Mouse (Mus musculus) CD4-positive, CD25-positive, alpha-beta regulatory T cell, adult 4 months (primary cell): ENCODE results near the gene Tmem86b. TPM values are rescaled to one million over a fixed set of nuclear protein-coding genes. Genes with fewer than 3 reads are reported as not detected.

Experiments
- ATAC-seq: one replicate; pipeline ENCODE4 v1.8.0; 2017
- polyA plus RNA-seq, 2 experiments: library from polyadenylated mRNA; unstranded; fragments of 100-300 nt; shearing (Covaris generic); gene quantifications; one replicate each; pipeline ENCODE4 v1.2.1; 2017

Gene Tmem86b
- 1 to 10 TPM; 2.9 to 4.2 TPM for polyA plus RNA-seq

GRCm38 (mm10) chr7:4631031-4631430 lies at the start of gene Tmem86b:
Gene Tmem86b (minus strand): TSS chr7:4631422.
- no peak for ATAC-seq

- no peak for ATAC-seq
Measured at GRCm38 (mm10) chr7:4675200-4675599, 44.0 kb upstream of the Tmem86b start.

GRCm38 (mm10) chr7:4674114-4674731 lies 43.0 kb upstream of the Tmem86b start:
- peak; percentile 90 for ATAC-seq

- no peak for ATAC-seq
Measured at GRCm38 (mm10) chr7:4671956-4672355, 40.7 kb upstream of the Tmem86b start.

- no peak for ATAC-seq
Measured at GRCm38 (mm10) chr7:4670655-4671255, 39.5 kb upstream of the Tmem86b start.

- ATAC-seq: no peak
Measured at GRCm38 (mm10) chr7:4669156-4669555, 37.9 kb upstream of the Tmem86b start.

- no peak for ATAC-seq
Measured at GRCm38 (mm10) chr7:4668506-4668905, 37.3 kb upstream of the Tmem86b start.

GRCm38 (mm10) chr7:4666871-4667270 lies 35.6 kb upstream of the Tmem86b start:
- ATAC-seq: no peak

- peak; percentile 13 for ATAC-seq
Measured at GRCm38 (mm10) chr7:4663742-4664141, 32.5 kb upstream of the Tmem86b start.

GRCm38 (mm10) chr7:4663179-4663578 lies 32.0 kb upstream of the Tmem86b start:
- no peak for ATAC-seq

- no peak for ATAC-seq
Measured at GRCm38 (mm10) chr7:4659911-4660443, 28.8 kb upstream of the Tmem86b start.

GRCm38 (mm10) chr7:4658912-4659551 lies 27.8 kb upstream of the Tmem86b start, which contains the start of gene Ppp6r1:
Gene Ppp6r1 (minus strand): TSS chr7:4659019.
- ATAC-seq: peak; percentile 78

- peak; percentile 32 for ATAC-seq
Measured at GRCm38 (mm10) chr7:4658128-4658907, 27.1 kb upstream of the Tmem86b start.

GRCm38 (mm10) chr7:4657521-4658127 lies 26.4 kb upstream of the Tmem86b start:
- ATAC-seq: no peak

- ATAC-seq: no peak
Measured at GRCm38 (mm10) chr7:4656818-4657217, 25.6 kb upstream of the Tmem86b start.

GRCm38 (mm10) chr7:4655916-4656315 lies 24.7 kb upstream of the Tmem86b start:
- ATAC-seq: no peak

GRCm38 (mm10) chr7:4655393-4655792 lies 24.2 kb upstream of the Tmem86b start:
- ATAC-seq: peak; percentile 18

GRCm38 (mm10) chr7:4654221-4654620 lies 23.0 kb upstream of the Tmem86b start:
- no peak for ATAC-seq

GRCm38 (mm10) chr7:4653780-4654179 lies 22.6 kb upstream of the Tmem86b start:
- peak; percentile 74 for ATAC-seq

- ATAC-seq: no peak
Measured at GRCm38 (mm10) chr7:4653351-4653750, 22.1 kb upstream of the Tmem86b start.

- no peak for ATAC-seq
Measured at GRCm38 (mm10) chr7:4652726-4653125, 21.5 kb upstream of the Tmem86b start.

- peak; percentile 65 for ATAC-seq
Measured at GRCm38 (mm10) chr7:4651581-4651980, 20.4 kb upstream of the Tmem86b start.
